In genomic region chr9:15232445-15232844, GRCm38 (mm10) we compare ENCODE assay signal across 23 mouse cellular contexts. TPM values are rescaled to one million over a fixed set of nuclear protein-coding genes. Genes with fewer than 3 reads are reported as not detected.
DNase-seq lines count a peak whose midpoint lies in the region; ATAC-seq and TF ChIP-seq lines count a peak whose summit lies in the region.
"Had no signal": no experiment of that assay in that cellular context is flagged by ENCODE, and none has a peak within 500 bp of the region (broad histone marks: within the 10 kb centered on the region; RNA-seq: fewer than 3 reads in every experiment).

No protein-coding gene starts in this region.

- TF ChIP-seq EP300 in liver, embryonic 14.5 days (IDR thresholded peaks at IDR 0.05; ENCODE audit: low read depth) = no peak
- TF ChIP-seq EP300 in stomach, postnatal 0 days (optimal IDR thresholded peaks at IDR 0.05) = no peak

- H3K9me3 ChIP-seq in hindbrain, postnatal 0 days (ENCODE audit: low read length) = no peaks in the 10 kb centered on the region
- H3K9me3 ChIP-seq in hindbrain, embryonic 11.5 days (ENCODE audit: control insufficient read depth, low read length) = no peaks in the 10 kb centered on the region
- H3K9me3 ChIP-seq in liver, embryonic 14.5 days (ENCODE audit: control insufficient read depth, low read length) = no peaks in the 10 kb centered on the region
- H3K9me3 ChIP-seq in stomach, postnatal 0 days (ENCODE audit: control insufficient read depth, low read length) = no peaks in the 10 kb centered on the region
- H3K9me3 ChIP-seq: hindbrain, embryonic 15.5 days; limb, embryonic 15.5 days had no signal

- H3K27me3 ChIP-seq in hindbrain, postnatal 0 days (ENCODE audit: insufficient read depth, low read length) = no peaks in the 10 kb centered on the region
- H3K27me3 ChIP-seq in hindbrain, embryonic 11.5 days (ENCODE audit: control insufficient read depth, insufficient read depth, low read length) = no peaks in the 10 kb centered on the region
- no peaks in the 10 kb centered on the region for H3K27me3 ChIP-seq in liver, embryonic 14.5 days (ENCODE audit: control insufficient read depth, insufficient read depth, low read length)
- no peaks in the 10 kb centered on the region for H3K27me3 ChIP-seq in stomach, postnatal 0 days (ENCODE audit: control insufficient read depth, insufficient read depth, low read length)
- H3K27me3 ChIP-seq: hindbrain, embryonic 15.5 days; limb, embryonic 15.5 days had no signal

- no peak overlapping the region for H3K4me2 ChIP-seq in hindbrain, postnatal 0 days (ENCODE audit: low read depth, low read length)
- no peak overlapping the region for H3K4me2 ChIP-seq in hindbrain, embryonic 11.5 days (replicated peaks; ENCODE audit: low read depth, low read length)
- no peak overlapping the region for H3K4me2 ChIP-seq in liver, embryonic 14.5 days (ENCODE audit: low read depth)
- no peak overlapping the region for H3K4me2 ChIP-seq in stomach, postnatal 0 days (replicated peaks; ENCODE audit: low read depth)
- H3K4me2 ChIP-seq: hindbrain, embryonic 15.5 days; limb, embryonic 15.5 days had no signal

- 89% methylated on average over 3 of the region's 3 CpGs for WGBS in hindbrain, postnatal 0 days
- 84% methylated on average over 3 of the region's 3 CpGs for WGBS in hindbrain, embryonic 11.5 days
- WGBS in liver, embryonic 14.5 days (ENCODE audit: insufficient replicate concordance) = 64% methylated on average over 3 of the region's 3 CpGs
- 87% methylated on average over 3 of the region's 3 CpGs for WGBS in stomach, postnatal 0 days

- no peaks in the 10 kb centered on the region for H3K36me3 ChIP-seq in hindbrain, postnatal 0 days (ENCODE audit: insufficient read depth, low read length)
- H3K36me3 ChIP-seq in hindbrain, embryonic 11.5 days (ENCODE audit: control insufficient read depth, insufficient read depth, low read length) = no peaks in the 10 kb centered on the region
- H3K36me3 ChIP-seq in liver, embryonic 14.5 days (replicated peaks; ENCODE audit: control insufficient read depth, insufficient read depth, low read depth) = no peaks in the 10 kb centered on the region
- no peaks in the 10 kb centered on the region for H3K36me3 ChIP-seq in stomach, postnatal 0 days (ENCODE audit: control insufficient read depth, insufficient read depth, low read length)
- H3K36me3 ChIP-seq: embryonic facial prominence, embryonic 10.5 days; hindbrain, embryonic 15.5 days; limb, embryonic 15.5 days had no signal

- ATAC-seq in hindbrain, postnatal 0 days = no peak
- no peak for ATAC-seq in hindbrain, embryonic 11.5 days (ENCODE audit: low FRiP score)
- ATAC-seq in liver, embryonic 14.5 days (ENCODE audit: insufficient read depth) = no peak
- no peak for ATAC-seq in stomach, postnatal 0 days (ENCODE audit: low FRiP score, low TSS enrichment)
- ATAC-seq: forebrain, embryonic 16.5 days had no signal

- TF ChIP-seq CTCF in hindbrain, postnatal 0 days (IDR thresholded peaks at IDR 0.05; ENCODE audit: low read depth) = 0 out of 2 replicates have a peak, but pooled peaks have one; percentile 6
- TF ChIP-seq CTCF in liver, embryonic 14.5 days (IDR thresholded peaks at IDR 0.05; ENCODE audit: low read depth) = 0 out of 2 replicates have a peak, but pooled peaks have one; percentile 27
- TF ChIP-seq CTCF in stomach, postnatal 0 days (IDR thresholded peaks at IDR 0.05; ENCODE audit: low read depth) = peak; percentile 33

- no peak overlapping the region for H3K27ac ChIP-seq in hindbrain, postnatal 0 days
- no peak overlapping the region for H3K27ac ChIP-seq in hindbrain, embryonic 11.5 days (ENCODE audit: low read depth, low read length)
- H3K27ac ChIP-seq in liver, embryonic 14.5 days = no peak overlapping the region
- H3K27ac ChIP-seq in stomach, postnatal 0 days (replicated peaks) = no peak overlapping the region
- H3K27ac ChIP-seq: embryonic facial prominence, embryonic 10.5 days; heart, adult 2 months; hindbrain, embryonic 15.5 days; limb, embryonic 15.5 days had no signal

- no peaks in the 10 kb centered on the region for H3K4me1 ChIP-seq in hindbrain, postnatal 0 days (ENCODE audit: insufficient read depth, low read length)
- H3K4me1 ChIP-seq in hindbrain, embryonic 11.5 days (replicated peaks; ENCODE audit: control insufficient read depth, insufficient read depth, low read length) = no peaks in the 10 kb centered on the region
- H3K4me1 ChIP-seq in liver, embryonic 14.5 days (replicated peaks; ENCODE audit: control insufficient read depth in 2 of 2, insufficient read depth in 2 of 2, low read length in 1 of 2) = no peaks in the 10 kb centered on the region
- no peaks in the 10 kb centered on the region for H3K4me1 ChIP-seq in stomach, postnatal 0 days (replicated peaks; ENCODE audit: control insufficient read depth, insufficient read depth)
- H3K4me1 ChIP-seq: hindbrain, embryonic 15.5 days; limb, embryonic 15.5 days had no signal

- H3K4me3 ChIP-seq in hindbrain, postnatal 0 days (ENCODE audit: low read length) = no peak overlapping the region
- H3K4me3 ChIP-seq in hindbrain, embryonic 11.5 days (ENCODE audit: low read depth, low read length) = no peak overlapping the region
- H3K4me3 ChIP-seq in liver, embryonic 14.5 days (ENCODE audit: insufficient read depth in 1 of 2, low read depth in 2 of 2, low read length in 2 of 2) = no peak overlapping the region
- H3K4me3 ChIP-seq in stomach, postnatal 0 days (ENCODE audit: low read depth, low read length) = no peak overlapping the region
- H3K4me3 ChIP-seq: embryonic facial prominence, embryonic 10.5 days; heart, adult 2 months; hindbrain, embryonic 15.5 days; limb, embryonic 15.5 days had no signal

- no peak for DNase-seq in hindbrain, postnatal 0 days (ENCODE audit: low spot score)
- no peak for DNase-seq in hindbrain, embryonic 11.5 days (ENCODE audit: low spot score)
- no peak for DNase-seq in liver, embryonic 14.5 days (ENCODE audit: low read depth in 3 of 3, low spot score in 3 of 3)
- DNase-seq in liver (no peak), NIH3T3 (ENCODE audit: low read depth) (peak; percentile 6)
- no peak for DNase-seq in stomach, postnatal 0 days (ENCODE audit: low spot score)
- DNase-seq in layer of hippocampus, postnatal 14 days (ENCODE audit: low spot score in 2 of 2) = no peak
- no peak for DNase-seq in urinary bladder, adult 18-20 months (ENCODE audit: low spot score in 2 of 2)
- DNase-seq: adrenal gland, adult 2 months; cerebellum, adult 11-12 months; cerebellum, postnatal 10 days; gastrocnemius, postnatal 25 days; heart, adult 2 months; heart, postnatal 36 days; kidney, postnatal 10 days; lung, adult 2 months; lung, postnatal 14 days; midbrain, embryonic 14.5 days; thymus, postnatal 36 days had no signal

- H3K9ac ChIP-seq in hindbrain, postnatal 0 days (replicated peaks; ENCODE audit: low read length) = no peak overlapping the region
- H3K9ac ChIP-seq in hindbrain, embryonic 11.5 days (ENCODE audit: low read depth, low read length) = no peak overlapping the region
- no peak overlapping the region for H3K9ac ChIP-seq in liver, embryonic 14.5 days (replicated peaks)
- H3K9ac ChIP-seq in stomach, postnatal 0 days (ENCODE audit: low read length) = no peak overlapping the region
- H3K9ac ChIP-seq: hindbrain, embryonic 15.5 days; limb, embryonic 15.5 days had no signal

RNA-seq across cellular contexts. Expression of gene Vstm5, which starts 6.4 kb away (rescaled TPM):
- 31.4 and 36.0 TPM in 2 replicates for total RNA-seq in hindbrain, postnatal 0 days (2014; rRNA removed)
- 27.4 and 27.9 TPM in 2 replicates for polyA plus RNA-seq in hindbrain, postnatal 0 days (2015; fragmentation: Nextera tagmentation; extraction: Ambion mirVana)
- polyA plus RNA-seq in hindbrain, embryonic 11.5 days (2014; fragmentation: Nextera tagmentation; extraction: Ambion mirVana) = 1.8 and 2.1 TPM in 2 replicates
- polyA plus RNA-seq in liver, embryonic 14.5 days (2012; rRNA removed) = 0.22 and 0.27 TPM in 2 replicates
- 0.06 and 0.29 TPM in 2 replicates for polyA plus RNA-seq in liver, embryonic 14.5 days (2014; fragmentation: Nextera tagmentation; extraction: Ambion mirVana)
- polyA plus RNA-seq in stomach, postnatal 0 days (2015; fragmentation: Nextera tagmentation; extraction: Ambion mirVana) = 19.5 and 20.4 TPM in 2 replicates
- 1 to 10 TPM; 6.3 to 7.2 TPM for total RNA-seq in layer of hippocampus, postnatal 14 days (2021)
- total RNA-seq: gastrocnemius, postnatal 25 days had no signal

RNA-seq across cellular contexts. Expression of gene Med17, which starts 47.3 kb away (rescaled TPM):
- total RNA-seq in hindbrain, postnatal 0 days (2014; rRNA removed) = 21.9 and 28.8 TPM in 2 replicates
- polyA plus RNA-seq in hindbrain, postnatal 0 days (2015; fragmentation: Nextera tagmentation; extraction: Ambion mirVana) = 19.0 and 22.1 TPM in 2 replicates
- polyA plus RNA-seq in hindbrain, embryonic 11.5 days (2014; fragmentation: Nextera tagmentation; extraction: Ambion mirVana) = 37.3 and 41.2 TPM in 2 replicates
- 9.6 and 15.0 TPM in 2 replicates for polyA plus RNA-seq in liver, embryonic 14.5 days (2012; rRNA removed)
- 15.8 and 17.2 TPM in 2 replicates for polyA plus RNA-seq in liver, embryonic 14.5 days (2014; fragmentation: Nextera tagmentation; extraction: Ambion mirVana)
- 18.5 and 20.0 TPM in 2 replicates for polyA plus RNA-seq in stomach, postnatal 0 days (2015; fragmentation: Nextera tagmentation; extraction: Ambion mirVana)
- total RNA-seq in layer of hippocampus, postnatal 14 days (2021) = 10 to 100 TPM; 35.4 to 36.7 TPM
